Mouse (Mus musculus): ENCODE results near the gene Tmem39a. TPM values are rescaled to one million over a fixed set of nuclear protein-coding genes. Genes with fewer than 3 reads are reported as not detected.
A peak's percentile ranks its signal among the peaks of the same experiment; 100 is the strongest.

Tmem39a gene
- total RNA-seq (2021) = 10 to 100 TPM; 24.4 to 24.8 TPM
- long read RNA-seq, partial matches to known transcripts = 0 of 3 reads
- long read RNA-seq, other reads (novel, unspliced or antisense) = 1 of 3 reads

GRCm38 (mm10) chr16:38558221-38558748 lies at the start of gene Tmem39a:
Tmem39a (plus strand) TSS chr16:38558698.
- DNase-seq (ENCODE audit: low spot score in 2 of 2) = no peak

GRCm38 (mm10) chr16:38510846-38511245 lies 47.7 kb upstream of the Tmem39a start:
- no peak for DNase-seq (ENCODE audit: low spot score in 2 of 2)

- DNase-seq (ENCODE audit: low spot score in 2 of 2) = no peak
Observed at GRCm38 (mm10) chr16:38519140-38519539, 39.4 kb upstream of the Tmem39a start.

- no peak for DNase-seq (ENCODE audit: low spot score in 2 of 2)
Observed at GRCm38 (mm10) chr16:38521211-38521987, 37.1 kb upstream of the Tmem39a start.

- DNase-seq (ENCODE audit: low spot score in 2 of 2) = peak; percentile 94 to 97
Observed at GRCm38 (mm10) chr16:38522129-38523084, 36.1 kb upstream of the Tmem39a start, which contains the start of gene Timmdc1. Timmdc1 (minus strand) TSS chr16:38522663.

- DNase-seq (ENCODE audit: low spot score in 2 of 2) = no peak
Observed at GRCm38 (mm10) chr16:38526264-38526663, 32.2 kb upstream of the Tmem39a start.

GRCm38 (mm10) chr16:38536544-38537146 lies 21.9 kb upstream of the Tmem39a start:
- DNase-seq (ENCODE audit: low spot score in 2 of 2) = peak; percentile 57 to 86

- no peak for DNase-seq (ENCODE audit: low spot score in 2 of 2)
Observed at GRCm38 (mm10) chr16:38538716-38539380, 19.6 kb upstream of the Tmem39a start.

- no peak for DNase-seq (ENCODE audit: low spot score in 2 of 2)
Observed at GRCm38 (mm10) chr16:38548000-38548399, 10.5 kb upstream of the Tmem39a start.

- DNase-seq (ENCODE audit: low spot score in 2 of 2) = peak; percentile 76 to 90
Observed at GRCm38 (mm10) chr16:38549479-38550396, 8.8 kb upstream of the Tmem39a start, which contains the start of gene Poglut1. Poglut1 (minus strand) TSS chr16:38550258.

GRCm38 (mm10) chr16:38555988-38556387 lies 2.5 kb upstream of the Tmem39a start:
- DNase-seq (ENCODE audit: low spot score in 2 of 2) = peak; percentile 25 to 61

- DNase-seq (ENCODE audit: low spot score in 2 of 2) = peak; percentile 92 to 97
Observed at GRCm38 (mm10) chr16:38562131-38562967, 3.9 kb downstream of the Tmem39a start.

- DNase-seq (ENCODE audit: low spot score in 2 of 2) = no peak
Observed at GRCm38 (mm10) chr16:38562968-38563327, 4.5 kb downstream of the Tmem39a start.

GRCm38 (mm10) chr16:38563516-38563915 lies 5.0 kb downstream of the Tmem39a start:
- no peak for DNase-seq (ENCODE audit: low spot score in 2 of 2)

- peak in 1 of 2 experiments; percentile 26 for DNase-seq (ENCODE audit: low spot score in 2 of 2)
Observed at GRCm38 (mm10) chr16:38568192-38568591, 9.7 kb downstream of the Tmem39a start.

- no peak for DNase-seq (ENCODE audit: low spot score in 2 of 2)
Observed at GRCm38 (mm10) chr16:38571481-38571880, 13.0 kb downstream of the Tmem39a start.

GRCm38 (mm10) chr16:38584761-38585160 lies 26.3 kb downstream of the Tmem39a start:
- no peak for DNase-seq (ENCODE audit: low spot score in 2 of 2)

- no peak for DNase-seq (ENCODE audit: low spot score in 2 of 2)
Observed at GRCm38 (mm10) chr16:38585186-38585585, 26.7 kb downstream of the Tmem39a start.
